Mouse (Mus musculus) liver, embryonic 14.5 days (tissue): ENCODE results near the gene Znrf3.

Experiments
- CTCF ChIP-seq: IDR thresholded peaks from 2 replicates; pipeline ENCODE4 v1.5.1; 2016; ENCODE audit warnings: antibody characterized with exemption, low read depth, control low read depth
- EP300 ChIP-seq: IDR thresholded peaks from 2 replicates; pipeline ENCODE4 v1.6.1; 2016; ENCODE audit warnings: antibody characterized with exemption, low read depth

- TF ChIP-seq CTCF (no peak), EP300 (no peak)
These were observed 19.5 kb downstream of the Znrf3 start for GRCm38 (mm10) chr11:5425106-5425505.
